Mouse (Mus musculus): Measurements from ENCODE around the gene Src. TPM values are rescaled to one million over a fixed set of nuclear protein-coding genes. Genes with fewer than 3 reads are reported as not detected.

Gene Src
- polyA plus RNA-seq, 1 experiment from 2014 or later = 16.9 TPM

GRCm38 (mm10) chr2:157464746-157465126 is 46.5 kb downstream of the Src start:
- H3K36me3 ChIP-seq (ENCODE audit: insufficient read depth, low read length) = peaks cover 37% of the 10 kb centered on the region
- peak overlapping the region; percentile 61 for H3K9ac ChIP-seq (replicated peaks; ENCODE audit: low read length)
- WGBS = 10% methylated on average over 12 of the region's 12 CpGs
- H3K27me3 ChIP-seq (ENCODE audit: insufficient read depth, low read length) = no peaks in the 10 kb centered on the region
- peak overlapping the region; percentile 12; the same call in 1 of the 2 replicates for H3K4me3 ChIP-seq (ENCODE audit: low read length)
- peaks cover 54% of the 10 kb centered on the region for H3K4me1 ChIP-seq (ENCODE audit: insufficient read depth, low read length)
- peak overlapping the region; percentile 88 for H3K27ac ChIP-seq (ENCODE audit: low read length)
- peak overlapping the region; percentile 38 for H3K4me2 ChIP-seq (replicated peaks; ENCODE audit: low read depth, low read length)
- ATAC-seq (ENCODE audit: low FRiP score, low TSS enrichment) = peak; percentile 94
- no peaks in the 10 kb centered on the region for H3K9me3 ChIP-seq (ENCODE audit: low read length)

DNA sequence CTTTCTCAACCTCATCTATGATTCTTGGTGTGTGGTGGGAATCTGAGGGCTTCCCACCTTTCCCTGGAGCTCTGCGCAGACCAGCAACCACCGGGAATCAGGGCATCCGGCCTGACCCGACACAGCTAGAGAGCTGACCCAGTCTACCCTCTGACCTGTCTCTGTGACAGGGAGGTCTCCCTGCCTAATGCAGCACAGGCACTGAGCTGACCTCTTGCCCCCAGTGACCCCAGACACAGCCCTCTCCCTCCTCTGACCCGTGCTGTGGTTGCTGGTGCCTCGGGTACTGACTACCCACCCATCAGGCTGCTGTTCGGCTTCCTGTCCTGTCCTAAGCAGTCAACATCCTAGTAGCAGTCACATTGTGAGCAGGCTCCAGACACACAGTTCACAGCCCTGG is 48.6 kb downstream of the Src start:
- Histone ChIP-seq H3K4me1 (ENCODE audit: insufficient read depth, low read length) (peaks cover 46% of the 10 kb centered on the region), H3K4me2 (replicated peaks; ENCODE audit: low read depth, low read length) (no peak overlapping the region), H3K27me3 (ENCODE audit: insufficient read depth, low read length) (no peaks in the 10 kb centered on the region), H3K9me3 (ENCODE audit: low read length) (no peaks in the 10 kb centered on the region), H3K27ac (ENCODE audit: low read length) (no peak overlapping the region), H3K4me3 (ENCODE audit: low read length) (no peak overlapping the region), H3K9ac (replicated peaks; ENCODE audit: low read length) (no peak overlapping the region), H3K36me3 (ENCODE audit: insufficient read depth, low read length) (peaks cover 38% of the 10 kb centered on the region)
- 63% methylated on average over 7 of the region's 7 CpGs for WGBS
- no peak for ATAC-seq (ENCODE audit: low FRiP score, low TSS enrichment)

GRCm38 (mm10) chr2:157468130-157468796 is 50.0 kb downstream of the Src start:
- Histone ChIP-seq H3K9me3 (ENCODE audit: low read length) (no peaks in the 10 kb centered on the region), H3K4me1 (ENCODE audit: insufficient read depth, low read length) (peaks cover 32% of the 10 kb centered on the region), H3K27me3 (ENCODE audit: insufficient read depth, low read length) (no peaks in the 10 kb centered on the region), H3K9ac (replicated peaks; ENCODE audit: low read length) (no peak overlapping the region), H3K27ac (ENCODE audit: low read length) (no peak overlapping the region), H3K36me3 (ENCODE audit: insufficient read depth, low read length) (peaks cover 38% of the 10 kb centered on the region), H3K4me3 (ENCODE audit: low read length) (no peak overlapping the region), H3K4me2 (replicated peaks; ENCODE audit: low read depth, low read length) (no peak overlapping the region)
- WGBS = 72% methylated on average over 8 of the region's 8 CpGs
- ATAC-seq (ENCODE audit: low FRiP score, low TSS enrichment) = no peak

GRCm38 (mm10) chr2:157471292-157471691 is 53.0 kb downstream of the Src start:
- Histone ChIP-seq H3K9ac (replicated peaks; ENCODE audit: low read length) (no peak overlapping the region), H3K4me3 (ENCODE audit: low read length) (no peak overlapping the region), H3K36me3 (ENCODE audit: insufficient read depth, low read length) (peaks cover 31% of the 10 kb centered on the region), H3K4me1 (ENCODE audit: insufficient read depth, low read length) (peaks cover 18% of the 10 kb centered on the region), H3K4me2 (replicated peaks; ENCODE audit: low read depth, low read length) (no peak overlapping the region), H3K9me3 (ENCODE audit: low read length) (no peaks in the 10 kb centered on the region), H3K27me3 (ENCODE audit: insufficient read depth, low read length) (no peaks in the 10 kb centered on the region), H3K27ac (ENCODE audit: low read length) (peak overlapping the region; percentile 1; the same call in 1 of the 2 replicates)
- WGBS = 85% methylated on average over 7 of the region's 7 CpGs
- no peak for ATAC-seq (ENCODE audit: low FRiP score, low TSS enrichment)

- Histone ChIP-seq H3K4me2 (replicated peaks; ENCODE audit: low read depth, low read length) (no peak overlapping the region), H3K27ac (ENCODE audit: low read length) (no peak overlapping the region), H3K4me1 (ENCODE audit: insufficient read depth, low read length) (peaks cover 17% of the 10 kb centered on the region), H3K9ac (replicated peaks; ENCODE audit: low read length) (no peak overlapping the region), H3K36me3 (ENCODE audit: insufficient read depth, low read length) (peaks cover 29% of the 10 kb centered on the region), H3K27me3 (ENCODE audit: insufficient read depth, low read length) (no peaks in the 10 kb centered on the region), H3K9me3 (ENCODE audit: low read length) (no peaks in the 10 kb centered on the region), H3K4me3 (ENCODE audit: low read length) (no peak overlapping the region)
- ATAC-seq (ENCODE audit: low FRiP score, low TSS enrichment) = no peak
- WGBS = 40% methylated on average over 6 of the region's 6 CpGs
Measured at GRCm38 (mm10) chr2:157471737-157472136, 53.5 kb downstream of the Src start.

DNA sequence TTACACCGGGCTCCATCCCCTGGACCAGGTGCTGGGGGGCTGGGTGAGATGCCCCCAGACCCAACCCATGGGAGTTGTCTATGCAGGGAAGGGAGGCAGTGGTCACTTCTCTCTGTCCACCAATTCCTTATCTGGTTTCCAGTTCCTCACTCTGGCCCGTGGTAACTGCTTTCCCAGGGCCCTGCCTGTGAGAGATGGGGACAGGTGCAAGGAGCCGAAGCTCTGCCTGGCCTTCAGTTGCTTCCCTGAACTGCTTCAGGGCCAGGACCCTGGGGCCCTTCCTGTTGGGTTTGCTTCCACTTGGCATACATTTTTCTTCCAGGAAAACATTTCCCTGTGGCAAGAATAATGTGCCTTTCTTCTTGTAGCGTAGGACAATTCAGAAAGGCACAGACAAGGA is 54.2 kb downstream of the Src start:
- Histone ChIP-seq H3K4me3 (ENCODE audit: low read length) (no peak overlapping the region), H3K4me1 (ENCODE audit: insufficient read depth, low read length) (peaks cover 17% of the 10 kb centered on the region), H3K9me3 (ENCODE audit: low read length) (no peaks in the 10 kb centered on the region), H3K4me2 (replicated peaks; ENCODE audit: low read depth, low read length) (no peak overlapping the region), H3K9ac (replicated peaks; ENCODE audit: low read length) (no peak overlapping the region), H3K36me3 (ENCODE audit: insufficient read depth, low read length) (peaks cover 24% of the 10 kb centered on the region), H3K27ac (ENCODE audit: low read length) (no peak overlapping the region), H3K27me3 (ENCODE audit: insufficient read depth, low read length) (no peaks in the 10 kb centered on the region)
- no peak for ATAC-seq (ENCODE audit: low FRiP score, low TSS enrichment)
- WGBS = 71% methylated on average over 4 of the region's 4 CpGs

DNA sequence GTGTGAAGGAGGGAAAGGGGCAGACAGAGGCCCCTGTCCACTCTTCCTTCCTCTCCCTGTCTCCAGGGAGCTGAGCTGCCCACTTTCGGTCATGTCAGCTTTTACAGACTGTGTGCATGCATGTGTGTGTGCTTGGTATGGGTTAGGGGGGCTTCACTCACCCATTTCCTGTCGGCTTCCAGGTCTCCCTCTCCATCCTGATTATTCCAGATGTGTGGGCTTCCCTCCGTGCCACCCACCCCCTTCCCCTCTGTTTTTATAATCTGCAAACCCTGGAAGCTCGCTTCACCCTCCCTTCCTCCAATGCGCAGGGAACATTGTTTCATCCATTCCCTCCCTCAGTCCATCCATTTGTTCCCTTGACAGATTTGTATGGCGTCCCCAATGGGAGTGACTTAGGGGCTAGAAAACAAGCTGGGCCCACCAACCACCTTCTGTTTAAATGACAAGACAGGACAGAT is 56.1 kb downstream of the Src start:
- no peaks in the 10 kb centered on the region for H3K9me3 ChIP-seq (ENCODE audit: low read length)
- H3K27ac ChIP-seq (ENCODE audit: low read length) = 0 out of 2 replicates have a peak overlapping the region, but pooled peaks have one; percentile 11
- no peak overlapping the region for H3K9ac ChIP-seq (replicated peaks; ENCODE audit: low read length)
- H3K27me3 ChIP-seq (ENCODE audit: insufficient read depth, low read length) = no peaks in the 10 kb centered on the region
- 23% methylated on average over 6 of the region's 6 CpGs for WGBS
- no peak for ATAC-seq (ENCODE audit: low FRiP score, low TSS enrichment)
- H3K4me1 ChIP-seq (ENCODE audit: insufficient read depth, low read length) = peaks cover 17% of the 10 kb centered on the region
- no peak overlapping the region for H3K4me3 ChIP-seq (ENCODE audit: low read length)
- H3K36me3 ChIP-seq (ENCODE audit: insufficient read depth, low read length) = peaks cover 7% of the 10 kb centered on the region
- no peak overlapping the region for H3K4me2 ChIP-seq (replicated peaks; ENCODE audit: low read depth, low read length)

DNA sequence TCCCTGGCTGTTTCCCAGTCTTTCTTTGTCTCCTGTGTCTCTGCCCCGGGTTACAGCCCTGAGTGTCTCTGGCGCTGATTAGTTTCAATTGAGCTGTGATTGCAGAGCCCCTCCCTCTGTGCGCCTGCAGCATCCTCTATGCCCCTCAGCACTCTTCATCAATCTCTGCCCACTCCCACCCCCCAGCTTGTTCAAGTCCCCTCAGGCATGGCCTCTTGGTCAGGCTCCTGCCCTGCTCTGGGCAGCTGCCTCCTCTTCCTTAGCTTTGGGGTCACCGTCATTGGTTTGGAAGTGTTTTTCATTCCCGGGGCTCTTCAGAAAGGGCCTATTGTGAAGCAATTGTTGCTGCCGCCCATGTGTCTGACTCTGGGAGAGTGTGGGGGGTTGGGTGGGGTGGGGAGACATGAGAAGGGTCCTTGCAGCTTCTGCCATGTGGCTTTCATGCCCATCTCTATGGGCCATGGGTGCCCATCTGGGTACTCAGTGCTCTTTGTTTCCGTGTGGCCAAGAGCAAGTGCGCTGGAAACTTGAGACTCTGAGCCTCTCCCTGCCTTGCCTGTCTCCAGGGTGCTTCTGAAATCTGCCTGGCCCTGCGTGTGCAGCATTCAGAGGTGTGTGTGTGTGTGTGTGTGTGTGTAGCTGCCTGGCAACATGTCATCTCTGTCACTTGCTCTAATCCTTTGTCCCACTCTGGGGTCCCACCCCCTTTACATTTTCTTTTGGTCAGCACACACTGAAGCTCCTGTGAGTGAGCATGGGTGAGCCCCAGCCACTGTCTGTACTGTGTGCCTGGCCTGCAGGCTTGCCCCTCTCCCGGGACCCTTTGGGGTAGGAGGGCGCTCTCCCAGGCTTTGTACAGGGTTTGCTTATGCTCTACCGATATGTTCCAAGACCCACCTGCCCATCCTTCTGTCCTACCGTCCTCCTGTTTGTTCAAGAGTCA is 57.5 kb downstream of the Src start:
- no peak for ATAC-seq (ENCODE audit: low FRiP score, low TSS enrichment)
- H3K27me3 ChIP-seq (ENCODE audit: insufficient read depth, low read length) = no peaks in the 10 kb centered on the region
- 28% methylated on average over 13 of the region's 13 CpGs for WGBS

DNA sequence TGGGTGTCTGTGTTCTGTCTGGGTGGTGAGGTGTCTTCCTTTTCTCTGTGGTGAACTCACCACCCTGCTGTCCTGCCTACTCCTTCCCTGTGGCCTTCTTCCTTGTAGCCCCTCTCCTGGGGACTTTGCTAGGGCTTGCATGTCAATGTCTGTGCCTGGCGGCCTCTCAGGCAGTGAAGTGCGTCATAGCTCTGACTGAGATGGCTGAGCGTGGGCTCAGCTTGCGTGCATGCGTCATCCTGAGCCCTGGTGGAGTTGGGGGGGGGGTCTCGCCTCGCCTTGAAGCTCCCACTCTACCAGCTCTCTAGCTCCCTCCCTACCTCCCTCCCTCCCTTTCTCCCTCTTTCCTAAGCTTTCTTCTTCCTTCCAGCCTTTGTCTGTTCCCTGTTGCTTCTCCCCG is 60.4 kb downstream of the Src start:
- Histone ChIP-seq H3K4me1 (ENCODE audit: insufficient read depth, low read length) (peaks cover 17% of the 10 kb centered on the region), H3K36me3 (ENCODE audit: insufficient read depth, low read length) (no peaks in the 10 kb centered on the region), H3K9me3 (ENCODE audit: low read length) (no peaks in the 10 kb centered on the region), H3K9ac (replicated peaks; ENCODE audit: low read length) (no peak overlapping the region), H3K27ac (ENCODE audit: low read length) (no peak overlapping the region), H3K4me2 (replicated peaks; ENCODE audit: low read depth, low read length) (no peak overlapping the region), H3K27me3 (ENCODE audit: insufficient read depth, low read length) (no peaks in the 10 kb centered on the region), H3K4me3 (ENCODE audit: low read length) (no peak overlapping the region)
- 55% methylated on average over 8 of the region's 8 CpGs for WGBS
- ATAC-seq (ENCODE audit: low FRiP score, low TSS enrichment) = no peak

More for the DNA sequence above, 57.5 kb downstream of the Src start:
- Histone ChIP-seq H3K27ac (ENCODE audit: low read length) (0 out of 2 replicates have a peak overlapping the region, but pooled peaks have one; percentile 2), H3K4me2 (replicated peaks; ENCODE audit: low read depth, low read length) (no peak overlapping the region), H3K9ac (replicated peaks; ENCODE audit: low read length) (no peak overlapping the region; the same call in 1 of the 2 replicates), H3K4me1 (ENCODE audit: insufficient read depth, low read length) (peaks cover 17% of the 10 kb centered on the region), H3K9me3 (ENCODE audit: low read length) (no peaks in the 10 kb centered on the region), H3K36me3 (ENCODE audit: insufficient read depth, low read length) (no peaks in the 10 kb centered on the region), H3K4me3 (ENCODE audit: low read length) (no peak overlapping the region)
